ENCODE assay signal across 9 mouse cellular contexts in the genomic region with DNA sequence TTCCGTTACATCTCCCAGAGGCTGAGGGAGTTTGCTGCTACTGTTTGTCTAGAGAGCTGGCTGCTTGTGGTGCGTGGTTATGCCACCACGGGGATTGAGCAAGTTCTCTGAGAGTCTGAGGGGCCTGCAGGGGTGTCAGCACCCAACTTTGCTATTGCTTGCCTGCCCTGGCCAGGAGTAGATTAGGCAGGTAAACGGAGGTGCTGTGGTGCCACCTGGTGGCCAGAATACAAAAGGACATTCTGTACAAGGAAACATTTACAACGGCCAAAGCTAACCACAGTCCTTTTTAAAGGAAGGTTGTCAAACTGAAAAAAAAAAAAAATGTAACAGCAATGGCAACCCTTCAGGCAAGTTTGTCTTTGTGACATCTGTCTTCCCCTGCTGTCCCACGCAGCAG.
DNase-seq lines count a peak whose midpoint lies in the region; ATAC-seq and TF ChIP-seq lines count a peak whose summit lies in the region.
"Had no signal": no experiment of that assay in that cellular context is flagged by ENCODE, and none has a peak within 500 bp of the region (broad histone marks: within the 10 kb centered on the region; RNA-seq: fewer than 3 reads in every experiment).

No protein-coding gene starts in this region.

- no peak overlapping the region for H3K4me2 ChIP-seq in forebrain, embryonic 14.5 days (ENCODE audit: low read length)
- H3K4me2 ChIP-seq: limb, embryonic 12.5 days had no signal

- H3K4me1 ChIP-seq in forebrain, embryonic 14.5 days (ENCODE audit: control insufficient read depth, insufficient read depth, low read length), result no peaks in the 10 kb centered on the region
- no peaks in the 10 kb centered on the region for H3K4me1 ChIP-seq in lung, adult 2 months (ENCODE audit: control insufficient read depth, insufficient read depth, low read length)

- H3K4me3 ChIP-seq in forebrain, embryonic 14.5 days (ENCODE audit: low read depth, low read length), result no peak overlapping the region
- no peak overlapping the region for H3K4me3 ChIP-seq in lung, adult 2 months (replicated peaks; ENCODE audit: extremely low read depth, low read depth, low read length)
- H3K4me3 ChIP-seq: limb, embryonic 12.5 days had no signal

- H3K27me3 ChIP-seq in forebrain, embryonic 14.5 days (replicated peaks; ENCODE audit: control insufficient read depth, insufficient read depth, low read length), result no peaks in the 10 kb centered on the region
- H3K27me3 ChIP-seq: limb, embryonic 12.5 days had no signal

- intact Hi-C loops in heart, postnatal 25 days (cut with DNase I), result loop anchor here (1.0 to 5.0 kb wide), 3 partner anchors 109 to 282 kb away; no protein-coding TSS in a partner anchor

- H3K9ac ChIP-seq in forebrain, embryonic 14.5 days (ENCODE audit: low read length), result no peak overlapping the region
- H3K9ac ChIP-seq: limb, embryonic 12.5 days had no signal

- peak; percentile 90 for TF ChIP-seq CTCF in lung, adult 2 months (IDR thresholded peaks at IDR 0.05; ENCODE audit: insufficient read depth, low read length)

- no peaks in the 10 kb centered on the region for H3K36me3 ChIP-seq in forebrain, embryonic 14.5 days (ENCODE audit: control insufficient read depth, insufficient read depth, low read length)
- H3K36me3 ChIP-seq: limb, embryonic 12.5 days had no signal

- no peak for TF ChIP-seq POLR2A in lung, adult 2 months (IDR thresholded peaks at IDR 0.05; ENCODE audit: borderline replicate concordance, extremely low read depth, low read depth, low read length)

- WGBS in forebrain, embryonic 14.5 days, result 9% methylated on average over 6 of the region's 6 CpGs
- WGBS in large intestine, adult 2 months, result 12% methylated on average over 6 of the region's 6 CpGs
- 14% methylated on average over 6 of the region's 6 CpGs for WGBS in lung, adult 2 months

- H3K27ac ChIP-seq in forebrain, embryonic 14.5 days (ENCODE audit: low read depth, low read length), result no peak overlapping the region
- H3K27ac ChIP-seq: limb, embryonic 12.5 days had no signal

- no peaks in the 10 kb centered on the region for H3K9me3 ChIP-seq in forebrain, embryonic 14.5 days (replicated peaks; ENCODE audit: control insufficient read depth, low read length)
- H3K9me3 ChIP-seq: limb, embryonic 12.5 days had no signal

- peak; percentile 75 for ATAC-seq in forebrain, embryonic 14.5 days

- DNase-seq in ES-CJ7 (ENCODE audit: low read depth, low spot score), result peak; percentile 77
- DNase-seq in c-Kit-positive CD71-positive TER-119-positive erythroid progenitor cells, embryonic 14.5 days (ENCODE audit: low spot score), result peak; percentile 83
- peak; percentile 81 for DNase-seq in forebrain, embryonic 14.5 days (ENCODE audit: low spot score)
- peak; percentile 60 for DNase-seq in heart, postnatal 25 days (ENCODE audit: low spot score)
- peak; percentile 43 for DNase-seq in large intestine, adult 2 months (ENCODE audit: low read depth, low spot score)
- peak; percentile 80 for DNase-seq in lung, adult 2 months
- DNase-seq in ovary, adult 18-20 months (ENCODE audit: low spot score), result peak; percentile 44
- DNase-seq in thymus, adult 18-20 months, result peak; percentile 52 to 63
